Mouse (Mus musculus) megakaryocyte, embryonic 14.5 days (primary cell): Measurements from ENCODE around the gene Scfd2.

Experiments
- FLI1 ChIP-seq: IDR thresholded peaks from 2 replicates; pipeline ENCODE4 v1.6.1; 2012; ENCODE audit warnings: low read length, inconsistent platforms, mixed read lengths
- GATA1 ChIP-seq: IDR thresholded peaks from 3 replicates; pipeline ENCODE4 v1.6.1; 2012; ENCODE audit warnings: mixed read lengths, low read length, inconsistent platforms, borderline replicate concordance

DNA sequence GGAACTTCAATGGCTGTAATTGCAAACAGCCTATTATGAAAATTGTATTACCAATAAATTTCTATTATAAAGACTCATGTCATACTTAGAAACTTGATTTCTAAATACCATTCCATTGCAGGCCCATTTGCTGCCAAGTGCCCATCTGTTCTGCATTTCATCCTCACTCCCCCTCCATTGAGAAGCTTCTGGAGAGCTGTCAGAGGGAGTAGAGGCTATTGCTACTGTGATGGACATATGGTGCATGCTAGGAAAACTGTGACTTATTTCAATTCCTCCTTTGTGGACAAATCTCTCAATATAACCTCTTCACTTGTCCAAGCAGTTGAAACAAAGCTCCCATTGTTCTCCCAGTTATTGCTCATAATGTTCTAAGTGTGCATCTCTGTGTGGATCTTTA lies 19.9 kb downstream of the Scfd2 start:
- TF ChIP-seq GATA1: no peak
- TF ChIP-seq FLI1: no peak
